Mouse (Mus musculus) lung, postnatal 25 days (tissue): ENCODE measurements around the gene Pnmal1.
A peak's percentile ranks its signal among the peaks of the same experiment; 100 is the strongest.

Experiments used
- DNase-seq: peaks from one replicate; pipeline ENCODE4 v3.0.0; 2022; ENCODE audit warnings: low spot score

Pnmal1 gene

GRCm38 (mm10) chr7:16959539-16960187 is at the start of gene Pnmal1:
Gene Pnmal1 (plus strand): TSS chr7:16959679.
- DNase-seq = no peak

DNA sequence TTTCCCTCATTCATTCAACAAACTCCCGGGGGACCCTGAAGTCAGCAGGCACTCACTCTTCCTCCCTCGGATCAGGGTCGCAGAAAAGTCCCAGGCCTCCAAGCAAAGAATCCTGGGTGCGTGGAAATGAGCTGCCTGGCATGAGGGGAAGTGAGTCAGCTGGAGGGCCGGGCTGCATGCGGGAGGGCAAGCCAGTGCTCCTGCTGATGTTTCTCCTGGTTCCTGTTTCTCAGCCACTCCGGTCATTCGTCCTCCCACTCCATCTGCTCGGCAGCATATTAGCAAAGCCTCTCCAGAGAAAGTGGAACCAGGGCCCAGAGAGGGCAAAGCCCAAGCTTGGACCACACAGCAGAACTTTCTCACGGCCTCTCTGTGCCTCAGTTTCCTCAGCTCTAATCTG is 49.6 kb upstream of the Pnmal1 start:
- no peak for DNase-seq

DNA sequence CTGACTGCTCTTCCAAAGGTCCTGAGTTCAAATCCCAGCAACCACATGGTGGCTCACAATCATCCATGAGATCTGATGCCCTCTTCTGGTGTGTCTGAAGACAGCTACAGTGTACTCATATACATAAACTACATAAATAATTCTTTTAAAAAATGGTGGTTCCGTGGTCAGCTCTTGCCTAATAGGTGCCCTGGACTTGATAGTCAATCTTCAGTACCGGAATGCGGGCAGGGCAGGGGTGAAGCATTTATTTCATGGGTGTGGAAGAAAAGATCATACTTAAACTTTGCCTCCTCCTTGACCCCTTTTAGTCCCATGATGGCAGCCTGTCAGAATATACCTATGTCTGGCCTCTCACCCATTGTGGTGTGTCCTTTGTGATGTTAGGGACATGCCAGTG is 47.6 kb upstream of the Pnmal1 start:
- DNase-seq = no peak

DNA sequence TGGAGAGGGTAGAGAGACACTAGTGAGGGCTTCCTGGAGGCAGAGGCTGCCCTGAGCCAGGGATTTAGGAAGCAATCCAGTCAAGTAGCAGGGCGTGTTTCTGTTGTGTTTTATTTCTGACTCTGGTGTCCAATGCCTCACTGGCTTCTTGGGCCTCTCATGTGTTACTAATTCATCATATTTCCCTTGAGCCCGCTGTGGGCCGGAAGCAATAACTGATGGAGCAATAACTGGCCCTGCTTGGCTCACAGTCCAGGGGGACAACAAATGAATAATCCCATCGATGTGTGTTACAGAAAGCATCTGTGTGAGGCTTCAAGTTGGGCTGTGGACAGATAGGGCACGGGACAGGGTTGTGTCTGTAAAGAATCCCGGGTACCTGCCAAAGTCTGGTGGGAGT is 47.1 kb upstream of the Pnmal1 start:
- DNase-seq = peak; percentile 36

DNA sequence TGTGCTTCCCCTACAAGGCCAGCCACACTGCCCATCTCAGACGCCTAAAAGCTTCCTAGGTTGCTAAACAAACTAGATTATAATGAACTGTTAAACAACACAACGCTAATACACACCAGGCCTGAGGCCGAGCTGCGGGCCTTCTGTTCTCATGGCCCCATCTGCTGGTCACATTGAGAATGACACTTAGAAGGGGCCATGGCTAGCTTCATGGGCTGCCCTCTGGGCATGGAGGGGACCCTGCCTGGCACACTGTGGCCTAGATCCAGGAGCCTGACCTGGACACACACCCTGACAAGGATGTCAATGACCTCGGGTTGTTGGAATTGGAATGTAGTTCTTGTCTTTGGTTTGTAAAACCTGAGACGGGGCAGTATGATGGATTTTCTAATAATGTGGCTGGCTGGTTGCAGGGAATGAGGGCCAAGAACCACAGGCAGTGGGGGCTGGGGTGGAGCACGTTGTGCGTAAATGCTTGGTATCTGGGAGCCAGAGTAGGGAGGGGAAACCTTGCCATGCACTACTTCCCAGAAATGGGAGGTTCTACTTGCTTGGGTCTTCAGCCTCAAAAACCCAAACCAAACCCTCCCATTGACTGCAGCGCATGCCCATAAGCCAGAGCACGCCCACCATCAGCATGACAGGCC is 45.5 kb upstream of the Pnmal1 start:
- peak; percentile 69 for DNase-seq

DNA sequence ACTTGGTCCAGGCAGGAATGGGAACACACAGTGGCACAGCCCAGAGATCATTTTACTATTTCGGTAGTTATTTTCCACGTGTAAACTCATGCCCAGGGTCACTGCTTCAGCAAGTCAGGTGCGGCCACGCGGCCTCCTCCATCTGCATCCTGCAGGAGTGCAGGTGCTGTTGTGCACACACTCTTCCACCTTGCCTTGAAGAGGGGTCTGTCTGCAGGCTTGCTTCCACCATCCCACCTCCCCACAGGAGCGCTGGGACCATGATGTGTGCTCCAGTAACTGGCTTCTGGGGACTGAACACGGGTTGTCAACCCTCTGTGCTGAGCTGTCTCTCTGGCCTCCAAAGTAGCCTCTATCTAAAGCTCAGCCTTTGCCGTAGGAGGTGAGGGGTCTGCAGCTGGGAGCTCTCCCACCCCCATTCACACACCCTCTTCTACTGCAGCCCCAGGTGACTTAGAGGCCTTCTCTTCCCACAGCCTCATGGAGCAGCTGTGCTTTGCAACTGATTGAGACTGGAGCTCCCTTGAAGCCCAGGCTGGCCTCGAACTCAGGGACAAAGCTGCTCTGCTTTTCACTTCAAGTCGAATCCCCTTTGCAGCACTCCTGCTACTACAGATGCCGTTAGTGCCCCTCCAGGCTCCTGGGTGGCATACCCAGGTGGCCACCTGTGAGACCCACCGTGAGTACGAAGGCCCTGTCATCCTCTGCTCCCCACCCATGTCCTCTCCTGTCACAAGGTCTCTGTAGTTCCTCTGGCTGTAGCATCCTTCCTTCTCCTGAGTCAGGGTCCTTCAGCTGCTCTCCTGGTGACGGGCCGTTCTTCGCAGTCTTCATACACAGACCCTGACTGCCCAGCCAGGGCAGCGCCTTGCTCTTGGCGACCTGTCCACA is 44.8 kb upstream of the Pnmal1 start:
- DNase-seq = no peak

GRCm38 (mm10) chr7:16915461-16916340 is 43.8 kb upstream of the Pnmal1 start:
- DNase-seq = no peak

DNA sequence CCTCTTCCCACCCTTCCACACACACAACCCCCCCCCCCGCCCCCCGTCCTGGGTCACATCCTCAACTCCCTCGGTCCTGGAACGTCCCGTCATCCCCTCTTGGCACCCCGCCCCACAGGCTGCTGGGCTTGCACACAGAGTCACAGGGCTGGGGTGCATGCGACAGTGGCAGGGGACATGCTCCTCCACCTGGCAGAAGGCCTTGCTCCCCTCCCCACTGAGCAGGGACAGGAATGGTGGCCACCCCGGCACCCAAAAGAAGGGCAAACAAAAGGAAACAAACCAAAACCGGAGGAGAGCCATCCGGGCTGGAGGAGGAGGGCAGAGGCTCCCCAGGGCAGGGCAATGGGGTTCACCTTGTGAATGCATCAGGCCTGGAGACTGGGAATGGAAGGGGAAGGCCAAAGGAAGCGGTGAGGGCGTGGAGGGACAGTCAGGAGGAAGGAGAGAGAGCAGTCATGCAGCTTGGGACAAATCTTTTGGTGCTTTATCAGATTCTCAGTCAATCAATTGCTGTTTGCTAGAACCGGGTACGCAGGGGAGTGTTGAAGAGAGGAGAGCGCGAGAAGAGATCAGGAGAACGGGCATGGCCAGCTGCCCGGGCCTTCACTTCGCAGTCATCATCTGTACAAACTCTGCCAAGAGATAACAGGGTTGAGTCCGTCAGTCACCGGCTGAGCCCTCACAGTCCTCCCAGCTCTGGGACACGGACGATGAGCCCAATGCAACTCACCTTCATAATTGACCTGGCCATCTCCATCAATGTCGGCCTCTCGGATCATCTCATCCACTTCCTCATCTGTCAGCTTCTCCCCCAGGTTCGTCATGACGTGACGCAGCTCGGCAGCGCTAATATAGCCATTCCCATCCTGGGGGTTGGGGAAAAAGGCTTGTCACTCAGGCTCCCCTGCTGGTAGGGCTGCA is 42.9 kb upstream of the Pnmal1 start:
- DNase-seq = no peak

GRCm38 (mm10) chr7:16917447-16917846 is 42.0 kb upstream of the Pnmal1 start:
- no peak for DNase-seq

GRCm38 (mm10) chr7:16918014-16918413 is 41.5 kb upstream of the Pnmal1 start:
- DNase-seq = no peak

- no peak for DNase-seq
These were observed 40.8 kb upstream of the Pnmal1 start for GRCm38 (mm10) chr7:16918670-16919069.

DNA sequence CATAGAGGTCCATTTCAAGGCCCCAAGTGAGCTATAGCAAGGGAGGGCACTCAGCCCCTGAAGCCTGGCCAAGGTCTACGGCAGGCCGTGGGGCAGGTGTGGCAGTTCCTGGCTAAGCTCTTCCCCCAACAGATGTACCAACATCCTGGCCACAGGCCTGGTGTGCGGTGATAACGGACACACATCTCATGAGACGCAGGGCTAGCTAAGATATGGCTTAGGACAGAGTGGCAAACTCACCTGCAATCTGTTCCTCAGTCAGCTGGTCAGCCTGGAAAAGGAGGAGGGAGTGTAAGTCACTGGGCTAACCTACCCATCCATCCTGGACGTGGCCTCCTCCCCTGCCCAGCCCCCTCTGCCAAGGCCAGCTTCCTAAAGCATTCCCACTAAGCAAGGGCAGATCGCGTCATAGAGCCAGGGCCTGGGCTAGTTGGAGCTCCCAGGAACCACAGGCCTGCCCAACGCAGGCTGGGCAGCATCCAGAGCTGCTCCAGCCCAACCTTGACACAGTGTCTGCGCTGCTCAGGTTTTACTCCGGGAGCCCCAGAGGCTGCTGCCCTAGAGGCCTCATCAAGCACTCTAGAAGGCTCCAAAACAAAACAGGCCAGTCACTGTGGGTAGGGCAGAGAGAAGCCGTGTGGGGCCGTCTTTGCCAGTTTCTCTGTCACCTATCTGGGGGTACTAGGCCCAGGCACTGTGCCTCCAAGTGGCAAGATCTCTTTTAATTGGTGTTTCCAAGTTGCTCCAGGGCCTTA is 39.9 kb upstream of the Pnmal1 start:
- no peak for DNase-seq

DNA sequence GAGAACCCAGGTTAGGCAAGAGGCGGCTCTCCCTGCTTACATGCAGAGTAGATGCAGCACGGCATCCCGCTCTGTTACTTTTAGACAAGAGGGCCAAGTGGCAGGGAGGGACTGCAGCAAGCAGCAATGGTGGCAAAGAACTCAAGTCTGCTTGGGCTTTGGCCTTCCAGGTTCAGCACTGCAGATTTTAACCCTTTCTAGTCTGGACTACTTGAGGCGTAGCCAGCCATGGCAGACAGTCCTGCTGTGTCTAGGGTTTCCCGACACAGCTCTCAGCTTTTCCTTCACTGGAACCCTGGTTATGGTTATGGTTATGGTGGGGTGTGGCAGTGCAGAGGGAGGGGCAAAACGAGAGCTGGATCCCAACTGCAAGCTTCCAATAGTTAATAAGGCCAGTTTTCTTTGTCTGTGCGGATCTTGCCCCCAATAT is 39.3 kb upstream of the Pnmal1 start:
- DNase-seq = no peak

GRCm38 (mm10) chr7:16920818-16921791 is 38.4 kb upstream of the Pnmal1 start:
- no peak for DNase-seq

GRCm38 (mm10) chr7:16921881-16922335 is 37.6 kb upstream of the Pnmal1 start:
- no peak for DNase-seq

DNA sequence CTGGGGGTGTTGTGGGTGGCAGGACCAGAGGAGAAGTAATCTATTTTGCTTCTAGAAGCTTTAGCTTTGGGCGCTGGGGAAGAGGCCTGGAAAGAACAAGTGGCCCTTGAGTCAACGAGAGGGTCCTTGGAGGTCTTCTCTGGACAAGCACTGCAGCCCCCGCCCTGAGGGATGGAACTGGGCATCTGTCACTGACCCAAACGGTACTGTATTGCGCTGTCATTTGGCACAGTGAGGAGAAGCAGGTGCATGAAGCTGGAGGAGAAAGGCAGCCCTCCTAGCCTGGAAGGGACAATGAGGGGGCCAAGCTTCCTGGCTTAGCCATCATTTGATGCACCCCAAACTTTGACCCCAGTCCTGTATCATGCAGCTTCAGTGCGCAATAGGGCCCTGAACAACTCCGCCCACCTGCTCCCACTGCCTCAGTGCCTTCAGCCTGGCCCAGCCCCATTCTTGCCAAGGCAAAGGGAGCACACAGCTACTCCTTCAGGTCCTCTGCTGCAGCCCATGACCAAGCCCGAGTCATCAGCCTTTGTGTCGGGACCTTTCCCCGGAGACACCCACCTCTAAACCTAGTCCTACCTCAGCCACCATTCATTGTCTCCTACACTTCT is 37.0 kb upstream of the Pnmal1 start:
- no peak for DNase-seq

GRCm38 (mm10) chr7:16923283-16924036 is 36.0 kb upstream of the Pnmal1 start:
- DNase-seq = no peak
